Mouse (Mus musculus) bone marrow macrophage, adult 2 months (primary cell): ENCODE results near the gene Ssh1. TPM values are rescaled to one million over a fixed set of nuclear protein-coding genes. Genes with fewer than 3 reads are reported as not detected.
A peak's percentile ranks its signal among the peaks of the same experiment; 100 is the strongest.

Experiments
- H3K27ac ChIP-seq: 2 replicates; pipeline ENCODE4 v1.5.1; 2012; ENCODE audit warnings: low read depth, low read length; ENCODE audit not compliant: insufficient read depth
- H3K4me1 ChIP-seq: 2 replicates; pipeline ENCODE4 v1.6.1; 2012; ENCODE audit warnings: low read length; ENCODE audit not compliant: control insufficient read depth, insufficient read depth
- H3K4me3 ChIP-seq: 2 replicates; pipeline ENCODE4 v1.5.1; 2012; ENCODE audit warnings: mild to moderate bottlenecking, low read length, moderate library complexity; ENCODE audit not compliant: insufficient read depth
- CTCF ChIP-seq: IDR thresholded peaks from 2 replicates; pipeline ENCODE4 v1.5.1; 2012; ENCODE audit warnings: low read depth, mild to moderate bottlenecking, low read length, moderate library complexity
- POLR2A ChIP-seq: IDR thresholded peaks from 2 replicates; pipeline ENCODE4 v1.6.1; 2012; ENCODE audit warnings: mild to moderate bottlenecking, low read depth, low read length, borderline replicate concordance
- polyA plus RNA-seq: library from polyadenylated mRNA; stranded (reverse); fragments of >200 nt; gene quantifications from 2 replicates; pipeline ENCODE4 v1.2.4, GENCODE M21; 2012; ENCODE audit not compliant: missing spikeins, insufficient read depth, insufficient read length

The Ssh1 gene
- polyA plus RNA-seq, 1 experiment, result 18.5 TPM

DNA sequence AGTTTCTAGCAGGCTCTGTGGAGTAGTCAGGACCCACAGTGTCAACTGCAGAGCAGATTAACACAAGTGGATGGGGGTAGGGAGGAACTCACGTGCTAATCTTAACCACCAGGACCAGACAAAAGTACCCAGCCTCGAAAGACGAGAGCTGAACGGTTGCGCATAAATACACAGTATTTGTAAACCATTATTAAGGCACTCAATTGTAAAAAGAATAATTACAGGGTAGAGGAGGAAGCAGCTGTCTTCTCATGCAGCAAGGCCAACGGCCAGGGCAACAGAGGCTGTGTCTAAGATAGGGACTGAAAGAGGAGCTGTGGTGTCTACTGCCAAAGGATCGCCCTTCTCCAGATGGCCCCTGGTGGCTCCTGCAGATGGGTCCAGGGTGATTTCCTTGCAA lies 56.0 kb downstream of the Ssh1 start:
- no peak for TF ChIP-seq POLR2A
- no peak for TF ChIP-seq CTCF
- H3K4me1 ChIP-seq, result no peaks in the 10 kb centered on the region
- H3K4me3 ChIP-seq, result no peak overlapping the region
- no peak overlapping the region for H3K27ac ChIP-seq

DNA sequence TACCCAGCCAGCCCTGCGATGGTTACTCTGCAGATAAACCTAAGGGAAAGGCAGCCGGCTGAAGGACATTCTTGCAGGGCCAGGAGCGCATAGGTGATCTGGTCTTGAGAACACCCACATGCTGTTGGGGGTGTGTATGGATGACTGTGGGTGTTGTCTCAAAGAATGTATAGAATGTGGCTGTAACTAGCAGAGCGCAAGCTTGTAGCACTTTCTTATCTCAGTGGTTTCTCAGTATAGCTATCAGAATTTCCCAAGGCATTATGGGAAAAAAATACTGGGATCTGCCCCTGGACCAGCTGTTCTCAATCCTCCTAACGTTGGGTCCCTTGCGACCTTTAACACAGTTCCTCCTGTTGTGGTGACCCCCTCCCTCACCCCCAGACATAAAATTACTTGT lies 59.8 kb downstream of the Ssh1 start:
- Histone ChIP-seq H3K27ac (no peak overlapping the region), H3K4me1 (peaks cover 12% of the 10 kb centered on the region), H3K4me3 (no peak overlapping the region)
- TF ChIP-seq CTCF (no peak), POLR2A (no peak)

DNA sequence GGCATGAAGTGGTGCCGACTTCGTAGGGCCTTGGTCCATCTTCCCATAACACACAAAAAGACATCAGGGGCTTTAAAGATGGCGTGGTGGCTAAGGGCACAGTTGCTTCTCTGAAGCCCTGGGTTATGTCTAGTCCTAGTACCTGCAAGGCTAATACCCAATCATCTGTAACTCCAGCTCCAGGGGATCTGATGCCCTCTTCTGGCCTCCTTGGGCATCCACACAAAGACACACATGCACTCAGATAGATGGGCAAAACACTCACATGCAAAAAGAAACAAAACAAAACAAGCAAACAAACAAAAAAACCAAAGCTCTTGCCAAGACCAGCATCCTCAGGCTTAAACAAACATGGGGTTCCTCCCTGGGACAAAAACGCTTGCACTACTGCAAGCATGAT lies 60.2 kb downstream of the Ssh1 start:
- H3K27ac ChIP-seq, result no peak overlapping the region
- peaks cover 12% of the 10 kb centered on the region for H3K4me1 ChIP-seq
- no peak overlapping the region for H3K4me3 ChIP-seq
- no peak for TF ChIP-seq CTCF
- no peak for TF ChIP-seq POLR2A

DNA sequence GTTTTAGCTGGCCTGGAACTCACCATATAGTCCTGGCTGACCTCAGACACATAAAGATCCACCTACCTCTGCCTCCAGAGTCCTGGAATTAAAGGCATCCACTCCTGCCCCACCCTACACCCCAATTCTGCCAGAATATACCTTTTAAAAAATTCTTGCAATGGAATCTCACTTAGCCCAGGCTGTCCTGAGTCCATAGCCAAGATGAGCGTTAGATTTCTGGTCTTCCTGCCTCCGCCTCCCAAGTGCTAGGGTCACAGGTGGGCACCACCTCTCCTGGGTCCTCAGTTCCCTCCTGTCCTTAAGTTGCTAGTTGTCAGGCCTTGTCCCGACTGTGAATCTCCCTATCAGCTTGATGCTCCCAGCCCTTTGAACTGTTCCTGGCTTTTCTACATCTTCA lies 61.4 kb downstream of the Ssh1 start:
- H3K4me1 ChIP-seq, result peaks cover 12% of the 10 kb centered on the region
- H3K4me3 ChIP-seq, result no peak overlapping the region
- no peak overlapping the region for H3K27ac ChIP-seq
- no peak for TF ChIP-seq CTCF
- no peak for TF ChIP-seq POLR2A

DNA sequence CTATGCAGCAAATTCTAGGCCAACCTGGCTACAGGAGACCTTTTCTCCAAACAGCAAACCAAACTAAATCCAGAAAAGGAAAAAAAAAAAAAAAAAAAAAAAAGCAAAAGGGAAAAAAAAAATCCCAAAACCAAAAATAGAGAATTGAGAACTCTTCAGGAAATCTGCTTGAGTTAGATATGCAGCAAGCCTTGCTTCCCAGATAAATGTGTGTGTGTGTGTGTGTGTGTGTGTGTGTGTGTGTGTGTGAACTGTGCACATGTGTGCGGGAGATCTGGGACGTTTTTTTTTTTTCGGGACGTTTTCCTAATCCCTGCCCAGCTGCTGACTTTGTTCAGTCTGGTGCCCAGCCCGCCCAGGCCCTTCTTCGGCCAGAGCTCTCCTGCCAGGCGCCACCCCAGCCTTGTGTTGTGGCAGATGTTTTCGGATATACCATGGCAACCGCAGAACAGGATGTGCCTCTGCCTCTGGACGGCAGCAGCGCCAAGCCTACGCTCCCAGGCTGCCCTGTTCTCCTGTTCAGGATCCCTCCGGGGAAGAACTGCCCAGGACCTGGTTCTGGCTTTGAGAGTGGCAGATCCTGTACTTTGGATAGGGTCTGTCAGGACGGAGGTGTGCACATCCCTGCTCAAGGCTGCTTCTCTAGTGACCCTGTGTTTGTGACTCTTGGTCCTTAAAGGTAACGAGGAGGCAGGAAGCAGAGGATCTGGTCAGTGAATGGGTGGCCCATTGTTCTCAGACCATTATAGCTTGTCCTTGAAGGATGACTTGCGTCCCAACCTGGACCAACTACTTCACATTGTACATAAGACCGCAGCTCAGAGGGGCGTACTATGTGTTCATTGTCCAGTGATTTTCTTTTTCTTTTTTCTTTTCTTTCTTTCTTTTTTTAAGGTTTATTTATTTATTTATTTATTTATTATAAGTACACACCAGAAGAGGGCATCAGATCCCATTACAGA lies 62.8 kb downstream of the Ssh1 start:
- peak overlapping the region; percentile 33 for H3K4me3 ChIP-seq
- peak overlapping the region; percentile 74 for H3K27ac ChIP-seq
- no peak for TF ChIP-seq CTCF
- TF ChIP-seq POLR2A, result no peak
- H3K4me1 ChIP-seq, result peaks cover 12% of the 10 kb centered on the region

DNA sequence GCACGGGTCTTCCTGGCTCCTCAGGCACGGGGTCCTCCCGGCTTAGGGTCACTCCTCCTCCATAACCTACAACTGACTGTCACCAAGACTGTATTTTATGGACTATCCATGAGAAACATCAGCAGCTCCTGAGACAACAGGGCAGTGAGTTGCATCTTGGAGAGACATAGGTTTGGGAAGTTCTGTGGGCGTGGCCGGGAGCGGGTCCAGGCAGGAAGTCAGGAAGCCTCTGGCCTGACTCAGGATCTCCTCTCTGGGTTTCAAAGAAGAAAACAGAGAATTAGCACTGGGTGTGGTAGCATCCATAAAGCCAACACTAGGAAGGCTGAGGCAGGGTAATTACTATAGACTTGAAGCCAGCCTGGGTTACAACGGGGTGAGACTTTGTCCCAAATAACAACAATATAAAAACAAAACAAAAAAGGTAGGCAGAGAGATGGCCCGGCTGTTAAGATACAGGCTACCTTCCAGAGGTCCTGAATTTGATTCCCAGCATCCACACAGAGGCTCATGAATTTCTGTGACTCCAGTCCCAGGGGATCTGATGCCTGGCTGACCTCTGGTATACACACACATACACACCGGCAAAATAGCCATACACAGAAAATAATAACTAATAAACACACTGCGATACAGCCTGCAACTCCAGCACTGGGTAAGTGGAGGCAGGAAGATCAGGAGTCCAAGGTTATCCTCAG lies 63.6 kb downstream of the Ssh1 start:
- TF ChIP-seq CTCF (no peak), POLR2A (no peak)
- H3K4me1 ChIP-seq, result peaks cover 12% of the 10 kb centered on the region
- no peak overlapping the region for H3K4me3 ChIP-seq
- peak overlapping the region; percentile 74 for H3K27ac ChIP-seq

DNA sequence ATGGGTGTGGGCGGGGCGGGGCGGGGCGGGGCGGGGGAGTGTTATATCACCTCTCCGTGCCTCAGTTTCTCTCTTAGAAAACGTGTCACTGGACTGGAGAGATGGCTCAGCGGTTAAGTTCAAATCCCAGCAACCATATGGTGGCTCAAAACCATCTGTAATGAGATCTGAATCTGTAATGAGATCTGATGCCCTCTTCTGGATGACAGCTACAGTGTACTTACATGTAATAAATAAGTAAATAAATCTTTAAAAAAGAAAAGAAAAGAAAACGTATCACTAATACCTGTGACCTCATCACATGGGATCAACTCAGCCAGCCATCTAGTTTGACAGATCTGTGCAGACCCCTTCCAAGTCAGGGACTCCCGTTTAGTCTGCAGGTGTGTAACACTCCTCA lies 64.2 kb downstream of the Ssh1 start:
- no peak overlapping the region for H3K4me3 ChIP-seq
- TF ChIP-seq CTCF, result no peak
- no peak for TF ChIP-seq POLR2A
- peak overlapping the region; percentile 74 for H3K27ac ChIP-seq
- peaks cover 12% of the 10 kb centered on the region for H3K4me1 ChIP-seq

DNA sequence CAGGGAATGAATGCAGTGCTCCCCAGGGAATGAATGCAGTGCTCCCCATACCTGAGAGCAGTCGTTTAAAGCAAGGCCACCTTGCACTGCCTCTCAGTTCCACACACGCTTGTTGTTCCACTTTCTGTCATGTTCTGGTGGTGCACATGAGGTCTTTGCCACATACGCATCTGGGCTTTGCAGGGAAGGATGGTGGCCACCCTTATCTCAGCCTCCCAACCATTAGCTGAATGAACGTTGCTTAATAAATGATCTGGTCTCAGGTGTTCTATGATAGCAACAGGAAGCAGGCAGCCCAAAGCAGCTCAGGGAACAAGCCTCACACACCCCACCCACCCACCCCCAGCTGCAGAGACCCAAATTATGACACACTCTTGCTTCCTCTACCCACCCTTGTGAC lies 69.1 kb downstream of the Ssh1 start:
- Histone ChIP-seq H3K4me1 (peaks cover 11% of the 10 kb centered on the region), H3K27ac (no peak overlapping the region), H3K4me3 (no peak overlapping the region)
- TF ChIP-seq CTCF, result no peak
- TF ChIP-seq POLR2A, result no peak

DNA sequence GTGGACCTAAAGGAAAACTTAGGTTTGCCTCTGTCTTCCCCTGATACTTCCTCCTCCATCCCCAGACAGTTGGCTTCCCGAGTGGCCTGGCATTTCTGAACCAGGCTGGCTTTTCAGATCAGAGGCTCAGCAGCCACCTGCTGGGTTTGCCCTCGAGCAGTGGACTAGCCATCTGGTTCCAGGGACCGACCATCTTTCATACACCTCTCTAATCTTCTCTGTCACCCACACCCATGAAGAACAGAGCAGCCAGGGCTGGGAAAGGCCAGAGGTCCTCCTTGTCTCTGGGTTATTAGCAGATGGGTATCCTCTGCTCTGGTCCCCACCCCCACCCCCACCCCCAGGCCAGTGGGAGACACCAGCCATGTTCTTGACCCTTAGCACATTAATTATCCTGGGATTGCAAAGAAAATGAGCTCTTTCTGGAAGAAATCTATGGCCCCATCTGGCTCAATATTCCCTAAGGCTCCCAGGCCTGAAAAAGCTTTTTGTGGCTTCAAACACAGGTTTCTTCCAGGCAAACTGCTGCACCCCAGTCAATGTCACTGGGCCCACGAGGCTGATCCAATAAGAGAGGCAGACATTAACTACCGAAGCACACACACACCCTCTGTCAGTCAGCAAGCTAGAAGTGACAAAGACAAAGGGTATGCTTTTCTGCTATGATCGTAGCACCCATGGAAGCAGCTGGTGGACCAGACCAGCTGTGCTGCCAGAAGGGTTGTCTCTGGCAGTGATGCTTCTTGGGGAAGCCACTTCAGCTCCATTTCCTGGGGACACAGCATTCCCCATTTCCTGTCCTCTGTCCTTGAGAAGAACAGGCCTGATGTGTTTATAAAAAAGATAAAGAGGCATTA lies 72.2 kb downstream of the Ssh1 start:
- Histone ChIP-seq H3K4me3 (no peak overlapping the region), H3K4me1 (peaks cover 34% of the 10 kb centered on the region), H3K27ac (no peak overlapping the region)
- TF ChIP-seq POLR2A (no peak), CTCF (no peak)

DNA sequence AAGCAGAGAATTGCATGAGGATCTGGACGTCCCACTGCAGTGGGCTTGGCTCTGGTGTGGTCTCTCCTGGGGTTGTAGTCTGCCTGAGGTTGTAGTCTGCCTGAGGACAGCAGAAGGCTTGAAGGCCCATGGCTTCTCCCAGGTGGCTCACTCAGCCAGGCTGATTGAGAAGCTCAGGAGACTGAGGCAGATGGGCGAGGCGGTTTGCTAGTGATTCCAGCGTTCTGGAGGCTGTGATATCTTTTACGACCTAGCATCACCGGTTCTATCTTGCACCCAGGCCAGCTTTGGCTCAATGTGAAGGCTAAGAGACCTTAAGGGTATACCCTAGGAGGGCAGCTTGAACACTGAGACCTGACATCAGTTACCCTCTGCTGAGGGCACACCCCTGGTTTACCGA lies 74.6 kb downstream of the Ssh1 start:
- TF ChIP-seq CTCF, result no peak
- TF ChIP-seq POLR2A, result no peak
- Histone ChIP-seq H3K4me3 (no peak overlapping the region), H3K4me1 (peaks cover 34% of the 10 kb centered on the region), H3K27ac (peak overlapping the region; percentile 99)
